Mouse (Mus musculus) kidney, adult 2 months (tissue): ENCODE measurements at regions not wholly inside any gene's neighbourhood (a gene's known extent, or its start where the extent isn't known, plus 50 kb on each side); places are given as distances from the start of the nearest gene placed in this dataset.

Experiments used
- CTCF ChIP-seq: fragments of 200-500 bp; conservative IDR thresholded peaks from 2 replicates; pipeline ENCODE4 v1.5.1; 2011; ENCODE audit warnings: low read depth, mild to moderate bottlenecking, control low read depth, low read length, moderate library complexity, mixed read lengths; ENCODE audit not compliant: insufficient read depth, insufficient read length
- POLR2A ChIP-seq: fragments of 200-500 bp; IDR thresholded peaks from one replicate; pipeline ENCODE4 v1.6.1; 2011; ENCODE audit warnings: low read depth, low read length, control low read depth

DNA sequence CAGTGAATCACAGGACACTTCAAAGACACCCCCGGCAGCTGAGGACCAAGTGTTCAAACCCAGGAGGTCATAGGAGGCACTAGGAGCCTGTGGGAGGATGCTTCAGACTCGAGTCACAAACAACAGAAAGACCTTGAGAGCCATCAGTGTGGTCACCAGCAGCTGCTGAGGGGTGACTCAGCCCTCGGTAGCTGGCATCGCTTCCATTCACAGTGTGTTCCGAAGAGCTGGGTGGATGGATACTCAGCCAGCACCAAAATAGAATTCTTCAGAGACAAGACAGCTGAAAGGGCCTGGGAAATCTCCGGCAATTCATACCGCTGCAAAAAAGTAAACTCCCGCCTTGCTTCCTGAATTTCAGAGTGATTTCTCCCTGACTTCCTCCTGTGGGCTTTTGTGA, 87.4 kb upstream of the Foxk1 start:
- TF ChIP-seq POLR2A (no peak), CTCF (no peak)
